Mouse (Mus musculus) CH12F3 (cell line): Measurements from ENCODE around the gene Vim.
"Not testable (repeated sequence)": the region's sequence is repeated elsewhere in the genome, so short reads cannot be mapped to it uniquely, and the experiment has no call there.

ENCODE experiments used
- in situ Hi-C: fragments of 300-500 bp; cut with MboI; formaldehyde crosslinking; loops from 2 replicates; pipeline ENCODE4 v1.14.3; 2020; ENCODE audit warnings: low sequenced_read_pairs

Vim gene

DNA sequence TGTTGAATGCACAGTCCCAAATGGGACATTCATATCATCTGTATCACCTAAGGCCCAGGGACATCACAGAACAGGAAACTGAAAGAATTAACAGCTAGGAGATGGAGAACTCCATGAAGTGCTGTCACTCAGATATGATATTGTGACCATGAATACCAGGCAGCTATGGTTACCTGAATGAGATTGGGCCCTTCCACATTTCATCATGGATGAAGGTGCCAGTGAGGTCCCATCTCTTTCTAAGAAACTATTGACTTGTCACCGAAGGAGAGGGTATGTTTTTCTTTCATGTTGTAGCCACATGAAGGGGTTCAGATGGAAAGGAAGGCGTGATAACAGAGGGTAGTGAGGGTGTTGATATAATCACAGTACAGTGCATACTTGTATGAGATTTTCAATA lies 13.3 kb upstream of the Vim start:
- in situ Hi-C loops: no loop called here

DNA sequence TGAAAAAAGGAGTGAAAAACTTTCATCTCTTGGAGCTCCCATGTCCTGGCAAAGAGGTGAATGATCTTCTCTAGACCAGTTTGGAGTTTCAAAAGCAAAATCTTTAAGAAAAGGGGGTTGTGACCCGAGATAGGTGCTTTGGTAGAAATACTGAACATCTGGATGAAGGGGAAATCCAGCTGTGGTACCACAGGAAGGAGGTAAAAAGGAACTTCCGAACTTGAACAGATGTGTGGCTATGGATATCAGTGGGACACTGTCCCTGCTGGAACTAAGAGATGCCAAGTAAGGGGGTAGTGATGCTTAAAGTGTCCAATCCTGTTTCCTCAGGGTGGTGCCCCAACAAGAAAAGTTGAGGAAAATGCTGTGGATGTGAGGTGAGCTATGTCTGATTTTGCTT lies 3.6 kb upstream of the Vim start:
- in situ Hi-C loops: no loop called here

- in situ Hi-C loops: no loop called here
Measured at GRCm38 (mm10) chr2:13572101-13572553, 1.6 kb upstream of the Vim start.

DNA sequence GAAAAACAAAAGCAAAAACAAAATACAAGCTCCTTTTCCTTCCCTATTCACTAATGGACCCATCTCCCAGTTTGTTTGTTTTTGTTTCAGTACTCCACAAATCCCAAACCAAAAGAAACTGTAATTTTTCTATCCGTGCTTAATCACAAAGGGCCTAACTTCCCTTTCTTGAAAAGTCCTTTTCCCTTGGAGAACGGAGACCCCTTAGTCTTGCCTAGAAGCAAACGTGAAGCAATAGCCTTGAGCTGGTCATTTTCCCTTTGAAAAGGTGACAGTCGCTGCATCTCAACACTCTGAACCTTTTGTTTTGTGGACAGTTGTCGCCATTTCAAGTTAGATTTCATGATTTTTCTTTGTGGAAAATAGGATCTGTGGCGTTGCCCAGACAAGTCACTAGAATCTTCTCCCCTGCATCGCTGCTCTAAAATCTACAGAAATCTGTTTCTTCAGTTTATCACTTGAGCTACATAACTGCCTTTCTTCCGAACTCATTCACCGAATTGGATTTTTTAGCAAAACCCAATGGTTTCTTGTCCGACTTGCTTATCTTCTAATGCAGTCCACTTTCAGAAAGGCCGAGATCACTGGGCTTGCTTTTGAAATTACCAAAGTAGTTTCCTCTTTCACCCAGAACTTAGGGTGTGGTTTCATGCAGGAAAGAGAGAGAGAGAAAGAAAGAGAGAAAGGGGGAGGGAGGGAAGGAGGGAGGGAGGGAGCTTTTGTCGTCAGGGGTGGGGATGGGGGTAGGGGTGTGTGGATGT lies 900 bp upstream of the Vim start:
- in situ Hi-C loops: no loop called here

DNA sequence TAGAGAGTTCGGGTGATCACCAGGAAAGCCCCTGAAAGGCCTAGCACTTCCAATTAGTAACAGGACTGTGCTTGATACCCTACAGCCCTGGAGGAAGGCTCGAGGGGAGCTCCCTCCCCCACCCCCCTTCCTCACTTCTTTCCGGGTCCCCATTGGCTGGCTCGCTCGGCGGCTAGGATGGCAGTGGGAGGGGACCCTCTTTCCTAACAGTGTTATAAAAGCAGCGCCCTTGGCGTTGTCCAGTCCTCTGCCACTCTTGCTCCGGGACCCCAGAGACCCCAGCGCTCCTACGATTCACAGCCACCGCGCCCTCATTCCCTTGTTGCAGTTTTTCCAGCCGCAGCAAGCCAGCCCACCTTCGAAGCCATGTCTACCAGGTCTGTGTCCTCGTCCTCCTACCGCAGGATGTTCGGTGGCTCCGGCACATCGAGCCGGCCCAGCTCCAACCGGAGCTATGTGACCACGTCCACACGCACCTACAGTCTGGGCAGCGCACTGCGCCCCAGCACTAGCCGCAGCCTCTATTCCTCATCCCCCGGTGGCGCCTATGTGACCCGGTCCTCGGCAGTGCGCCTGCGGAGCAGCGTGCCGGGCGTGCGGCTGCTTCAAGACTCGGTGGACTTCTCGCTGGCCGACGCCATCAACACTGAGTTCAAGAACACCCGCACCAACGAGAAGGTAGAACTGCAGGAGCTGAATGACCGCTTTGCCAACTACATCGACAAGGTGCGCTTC lies 506 bp downstream of the Vim start:
- in situ Hi-C loops: no loop called here

DNA sequence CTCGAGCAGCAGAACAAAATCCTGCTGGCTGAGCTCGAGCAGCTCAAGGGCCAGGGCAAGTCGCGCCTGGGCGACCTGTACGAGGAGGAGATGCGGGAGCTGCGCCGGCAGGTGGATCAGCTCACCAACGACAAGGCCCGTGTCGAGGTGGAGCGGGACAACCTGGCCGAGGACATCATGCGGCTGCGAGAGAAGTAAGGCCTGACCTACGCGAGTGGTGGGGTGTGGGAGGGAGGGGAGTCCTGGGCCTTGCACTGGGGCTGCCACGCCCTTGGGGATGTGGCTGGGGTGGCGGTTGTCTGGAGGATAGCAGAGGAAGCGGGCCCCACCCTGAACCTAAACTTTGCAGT lies 1.0 kb downstream of the Vim start:
- in situ Hi-C loops: loop anchor here (25.0 kb wide), 1 partner anchor 287 kb away; no protein-coding TSS in a partner anchor

DNA sequence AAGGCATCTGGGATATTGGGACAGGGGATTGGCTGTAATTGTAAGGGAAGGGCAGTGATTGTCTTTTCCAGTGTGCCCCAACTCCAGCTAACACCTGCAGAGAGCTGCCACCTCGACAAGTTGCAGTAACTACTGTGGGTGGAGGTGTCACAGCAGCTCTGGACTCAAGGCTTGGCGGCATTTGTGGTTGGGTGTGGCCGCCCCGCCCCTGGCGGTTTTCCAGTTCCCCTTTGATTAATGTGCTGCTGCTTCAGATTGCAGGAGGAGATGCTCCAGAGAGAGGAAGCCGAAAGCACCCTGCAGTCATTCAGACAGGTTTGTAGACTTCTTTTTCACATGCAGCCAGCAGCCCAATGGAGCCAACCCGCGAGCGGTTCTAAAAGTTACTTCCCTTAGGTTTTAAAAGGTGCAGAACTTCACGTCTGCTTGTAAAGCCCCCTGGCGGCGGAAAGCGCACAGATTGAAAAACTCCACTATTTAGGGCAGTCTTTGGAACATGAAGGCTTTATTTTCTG lies 1.6 kb downstream of the Vim start:
- in situ Hi-C loops: loop anchor here (25.0 kb wide), 1 partner anchor 288 kb away; no protein-coding TSS in a partner anchor

GRCm38 (mm10) chr2:13575926-13576325 lies 2.2 kb downstream of the Vim start:
- in situ Hi-C loops: loop anchor here (25.0 kb wide), 1 partner anchor 289 kb away; no protein-coding TSS in a partner anchor

GRCm38 (mm10) chr2:13577399-13577798 lies 3.7 kb downstream of the Vim start:
- in situ Hi-C loops: loop anchor here (25.0 kb wide), 1 partner anchor 290 kb away; no protein-coding TSS in a partner anchor

DNA sequence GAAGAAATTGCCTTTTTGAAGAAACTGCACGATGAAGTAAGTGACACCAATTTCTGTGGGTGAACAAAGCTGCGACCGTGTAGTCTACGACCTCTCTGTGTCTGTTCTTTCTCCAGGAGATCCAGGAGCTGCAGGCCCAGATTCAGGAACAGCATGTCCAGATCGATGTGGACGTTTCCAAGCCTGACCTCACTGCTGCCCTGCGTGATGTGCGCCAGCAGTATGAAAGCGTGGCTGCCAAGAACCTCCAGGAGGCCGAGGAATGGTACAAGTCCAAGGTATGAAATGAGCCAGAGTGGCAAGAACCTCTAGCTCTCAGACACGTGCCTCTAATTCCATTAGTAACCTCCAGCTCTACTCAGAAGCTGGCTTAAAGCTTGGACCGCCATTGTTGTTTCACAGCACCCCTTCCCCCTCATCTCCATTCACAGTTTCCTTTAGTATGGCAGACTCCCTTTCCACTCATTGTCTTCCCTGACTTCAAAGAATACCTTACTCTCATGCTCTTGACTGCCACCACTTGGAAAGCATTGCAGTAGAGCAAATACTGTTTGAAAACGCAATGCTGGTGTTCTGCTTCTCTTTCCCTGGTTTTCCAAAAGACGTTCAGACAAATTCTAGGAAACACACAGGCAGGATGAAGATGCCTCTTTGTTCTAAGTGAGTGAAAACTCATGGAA lies 4.9 kb downstream of the Vim start:
- in situ Hi-C loops: loop anchor here (25.0 kb wide), 1 partner anchor 291 kb away; no protein-coding TSS in a partner anchor

GRCm38 (mm10) chr2:13579315-13579714 lies 5.6 kb downstream of the Vim start:
- in situ Hi-C loops: loop anchor here (25.0 kb wide), 1 partner anchor 292 kb away; no protein-coding TSS in a partner anchor

DNA sequence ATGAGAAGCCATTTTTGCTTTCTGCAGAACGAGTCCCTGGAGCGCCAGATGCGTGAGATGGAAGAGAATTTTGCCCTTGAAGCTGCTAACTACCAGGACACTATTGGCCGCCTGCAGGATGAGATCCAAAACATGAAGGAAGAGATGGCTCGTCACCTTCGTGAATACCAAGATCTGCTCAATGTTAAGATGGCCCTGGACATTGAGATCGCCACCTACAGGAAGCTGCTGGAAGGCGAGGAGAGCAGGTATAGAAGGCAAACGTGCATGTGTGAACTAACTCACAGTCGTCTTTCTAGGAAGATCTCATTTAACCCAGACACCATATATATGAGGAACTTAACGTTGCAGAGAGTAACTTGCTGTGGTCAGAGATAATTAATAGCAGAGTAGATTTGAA lies 6.3 kb downstream of the Vim start:
- in situ Hi-C loops: loop anchor here (25.0 kb wide), 1 partner anchor 293 kb away; no protein-coding TSS in a partner anchor

DNA sequence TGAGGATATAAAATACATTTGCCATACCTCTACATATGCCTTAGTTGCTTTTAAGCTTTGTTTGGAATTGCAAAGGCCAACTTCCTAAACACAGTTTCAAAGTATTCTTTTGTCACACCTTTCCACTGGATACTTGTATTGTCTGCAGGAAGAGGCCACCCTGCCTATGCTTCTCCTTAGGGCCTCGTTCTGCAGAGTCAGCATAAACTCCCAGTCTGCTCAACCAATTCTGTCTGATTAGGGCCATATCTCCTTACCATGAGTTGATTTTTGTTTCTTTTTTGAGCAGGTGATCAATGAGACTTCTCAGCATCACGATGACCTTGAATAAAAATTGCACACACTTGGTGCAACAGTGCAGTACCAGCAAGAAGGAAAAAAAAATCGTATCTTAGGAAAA lies 8.5 kb downstream of the Vim start:
- in situ Hi-C loops: loop anchor here (25.0 kb wide), 1 partner anchor 295 kb away; no protein-coding TSS in a partner anchor

- in situ Hi-C loops: loop anchor here (25.0 kb wide), 1 partner anchor 296 kb away; no protein-coding TSS in a partner anchor
Measured at GRCm38 (mm10) chr2:13583746-13584145, 10.0 kb downstream of the Vim start.

GRCm38 (mm10) chr2:13593328-13593727 lies 19.6 kb downstream of the Vim start:
- in situ Hi-C loops: loop anchor here (25.0 kb wide), 1 partner anchor 306 kb away; no protein-coding TSS in a partner anchor

DNA sequence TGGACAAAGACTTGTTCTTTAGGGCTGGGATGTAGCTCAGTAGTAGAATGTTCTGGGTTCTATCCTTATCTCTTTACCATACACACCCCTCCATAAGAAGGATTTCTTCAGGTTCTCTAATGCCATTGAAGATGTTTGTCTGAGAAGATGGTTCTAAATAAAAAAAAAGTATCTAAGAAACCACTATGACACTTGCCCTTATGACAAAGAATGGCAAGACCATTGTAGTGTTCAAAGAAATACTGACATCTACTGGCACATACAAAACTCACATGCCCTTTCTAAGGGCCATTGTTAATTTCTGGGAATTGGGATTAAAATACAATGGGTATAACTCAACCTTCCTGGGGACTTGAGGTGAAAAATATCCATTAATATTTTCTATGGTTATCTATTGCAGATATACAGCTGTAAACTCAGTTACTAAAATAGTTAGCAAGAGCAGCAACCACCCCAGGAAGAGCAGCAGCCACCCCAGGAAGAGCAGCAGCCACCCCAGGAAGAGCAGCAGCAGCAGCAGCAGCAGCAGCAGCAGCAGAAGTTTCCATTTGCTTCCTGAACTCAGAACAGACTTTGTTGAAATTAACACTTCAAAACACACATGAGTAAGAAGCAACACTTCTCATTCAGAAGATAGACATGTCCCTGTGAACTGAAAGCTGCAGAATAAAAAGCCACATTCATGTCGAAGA lies 23.4 kb downstream of the Vim start:
- in situ Hi-C loops: loop anchor here (25.0 kb wide), 1 partner anchor 310 kb away; no protein-coding TSS in a partner anchor

DNA sequence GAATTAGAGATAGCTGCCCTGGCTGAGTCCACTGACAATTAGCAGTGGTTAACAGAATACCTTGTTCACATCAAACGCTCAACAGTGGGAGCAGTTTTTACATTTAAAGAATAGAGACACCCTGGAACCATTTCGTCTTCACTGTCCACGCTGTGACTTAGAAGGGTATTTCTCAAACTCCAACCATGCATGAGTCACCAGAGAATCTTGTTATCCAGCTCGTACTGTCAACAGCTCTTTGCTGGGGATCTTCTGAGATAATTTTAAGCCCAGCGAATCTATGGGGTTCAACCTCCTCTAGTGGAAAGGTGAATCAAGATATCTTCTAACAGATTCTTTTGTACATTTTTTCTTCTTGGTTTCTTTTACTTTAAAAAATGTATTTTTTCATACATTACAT lies 24.4 kb downstream of the Vim start:
- in situ Hi-C loops: loop anchor here (25.0 kb wide), 1 partner anchor 311 kb away; no protein-coding TSS in a partner anchor

DNA sequence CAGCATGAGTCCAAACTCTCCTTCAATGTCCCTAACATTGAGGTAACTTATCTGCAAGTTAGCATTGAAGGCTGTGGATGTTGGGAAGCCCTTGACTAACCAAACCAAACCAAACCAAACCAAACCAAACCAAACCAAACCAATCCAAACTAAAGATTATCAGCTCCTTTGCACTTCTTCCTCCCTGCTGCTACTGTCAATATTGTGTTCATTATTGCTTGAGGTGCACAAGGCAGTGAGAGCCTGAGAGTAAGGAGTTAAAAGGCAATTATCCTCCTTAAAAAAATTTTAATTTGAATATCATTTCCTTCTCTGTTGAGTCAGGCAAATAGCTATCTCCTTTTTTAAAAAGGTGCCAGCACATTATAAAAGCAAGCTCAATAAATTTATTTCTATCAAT lies 29.4 kb downstream of the Vim start:
- in situ Hi-C loops: no loop called here

GRCm38 (mm10) chr2:13603636-13604035 lies 29.9 kb downstream of the Vim start:
- in situ Hi-C loops: not testable (repeated sequence)
